Mouse (Mus musculus) embryonic fibroblast, embryonic 13.5 days (primary cell): ENCODE measurements at regions not wholly inside any gene's neighbourhood (a gene's known extent, or its start where the extent isn't known, plus 50 kb on each side); places are given as distances from the start of the nearest gene placed in this dataset.

Experiments used
- CTCF ChIP-seq: IDR thresholded peaks from 2 replicates; pipeline ENCODE4 v1.5.1; 2011; ENCODE audit warnings: mild to moderate bottlenecking, control low read depth, low read length, moderate library complexity, borderline replicate concordance; ENCODE audit not compliant: insufficient read depth
- POLR2A ChIP-seq: IDR thresholded peaks from 2 replicates; pipeline ENCODE4 v1.6.1; 2011; ENCODE audit warnings: low read depth, mild to moderate bottlenecking, control low read depth, low read length, moderate library complexity

DNA sequence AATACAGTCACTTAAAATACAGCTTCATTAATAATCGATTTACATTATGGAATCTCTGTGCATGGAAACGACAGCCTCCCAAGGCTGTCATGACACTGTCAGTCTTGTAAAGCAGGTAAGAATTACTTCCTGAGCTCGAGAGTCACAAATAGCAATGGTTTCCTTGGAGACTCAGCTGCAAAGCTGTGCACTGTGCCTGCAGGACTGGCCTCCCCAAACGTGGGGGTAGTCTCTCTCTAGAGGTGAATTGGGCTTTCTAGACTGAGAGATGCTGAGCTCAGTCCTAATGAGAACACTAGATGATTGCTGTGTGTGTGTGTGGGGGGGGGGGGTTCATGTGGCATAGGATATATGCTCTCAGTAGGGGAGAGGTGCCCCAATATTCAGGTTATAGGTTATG, 208.9 kb upstream of the Sp8 start:
- no peak for TF ChIP-seq POLR2A
- no peak for TF ChIP-seq CTCF
